Mouse (Mus musculus): ENCODE measurements around the gene Upf3a.

- no peak for TF ChIP-seq CTCF (IDR thresholded peaks at IDR 0.05; ENCODE audit: insufficient read depth, low read depth, low read length)
- TF ChIP-seq POLR2A (IDR thresholded peaks at IDR 0.05; ENCODE audit: insufficient read depth, low read depth, low read length), result no peak
Measured at GRCm38 (mm10) chr8:13757805-13758727, 27.3 kb upstream of the Upf3a start.

Measured in olfactory bulb, adult 2 months (tissue).